8 mouse cellular contexts compared by ENCODE assay signal in the genomic region with DNA sequence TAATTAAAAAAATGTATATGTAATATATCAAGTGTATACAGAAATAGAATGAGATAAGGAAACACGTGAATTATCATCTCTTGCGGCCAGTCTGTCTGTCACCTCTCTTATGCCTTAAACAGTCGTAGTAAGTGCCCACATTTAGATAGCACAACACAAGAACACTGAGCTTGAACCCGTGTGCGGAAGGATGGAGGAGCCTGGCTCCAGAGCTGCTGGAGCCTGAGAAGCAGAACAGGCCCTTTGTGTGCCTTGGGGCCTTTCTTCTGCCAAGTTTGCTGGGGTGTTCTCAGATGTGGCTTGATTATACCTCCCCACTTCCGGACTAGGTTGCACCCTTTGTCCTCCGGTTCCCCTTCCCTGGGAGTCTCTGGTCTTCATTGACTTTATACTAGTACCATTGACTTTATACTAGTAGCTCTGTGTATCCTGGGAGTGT. TPM values are rescaled to one million over a fixed set of nuclear protein-coding genes. Genes with fewer than 3 reads are reported as not detected.
DNase-seq lines count a peak whose midpoint lies in the region; ATAC-seq and TF ChIP-seq lines count a peak whose summit lies in the region.

No protein-coding gene starts in this region.

- H3K9ac ChIP-seq in ES-E14 (ENCODE audit: insufficient read depth, low read depth, low read length, poor library complexity, severe bottlenecking): peak overlapping the region; percentile 26; the same call in 1 of the 2 replicates
- no peak overlapping the region for H3K9ac ChIP-seq in hindbrain, embryonic 11.5 days (ENCODE audit: low read depth, low read length)
- H3K9ac ChIP-seq in liver, embryonic 15.5 days: no peak overlapping the region
- H3K9ac ChIP-seq in neural tube, embryonic 11.5 days (ENCODE audit: low read length): no peak overlapping the region; the same call in 1 of the 2 replicates

- H3K9me3 ChIP-seq in ES-E14 (ENCODE audit: control insufficient read depth, insufficient read depth, low read depth, low read length): no peaks in the 10 kb centered on the region
- no peaks in the 10 kb centered on the region for H3K9me3 ChIP-seq in hindbrain, embryonic 11.5 days (ENCODE audit: control insufficient read depth, low read length)
- H3K9me3 ChIP-seq in liver, embryonic 15.5 days (replicated peaks): no peaks in the 10 kb centered on the region
- no peaks in the 10 kb centered on the region for H3K9me3 ChIP-seq in neural tube, embryonic 11.5 days (ENCODE audit: control insufficient read depth, low read length)

- H3K4me3 ChIP-seq in ES-E14 (ENCODE audit: insufficient read depth in 1 of 2, low read depth in 1 of 2, low read length in 2 of 2, poor library complexity in 1 of 2, severe bottlenecking in 1 of 2): peak overlapping the region; percentile 3 to 52; a peak in 3 of 4 replicates
- no peak overlapping the region for H3K4me3 ChIP-seq in hindbrain, embryonic 11.5 days (ENCODE audit: low read depth, low read length)
- peak overlapping the region; percentile 41 for H3K4me3 ChIP-seq in liver, embryonic 15.5 days (replicated peaks)
- H3K4me3 ChIP-seq in neural tube, embryonic 11.5 days (ENCODE audit: low read depth, low read length): no peak overlapping the region

- peak; percentile 42 for DNase-seq in adrenal gland, adult 2 months
- no peak for DNase-seq in adrenal gland, adult 8-10 months
- no peak for DNase-seq in ES-E14 (ENCODE audit: low read depth, low spot score)
- DNase-seq in hindbrain, embryonic 11.5 days (ENCODE audit: low spot score): peak; percentile 43
- DNase-seq in neural tube, embryonic 11.5 days (ENCODE audit: low spot score): no peak
- DNase-seq in urinary bladder, adult 2 months (ENCODE audit: low spot score): no peak

- H3K36me3 ChIP-seq in ES-E14 (ENCODE audit: control insufficient read depth, insufficient read depth, low read length, poor library complexity, severe bottlenecking): peaks cover 2% of the 10 kb centered on the region
- H3K36me3 ChIP-seq in hindbrain, embryonic 11.5 days (ENCODE audit: control insufficient read depth, insufficient read depth, low read length): no peaks in the 10 kb centered on the region
- H3K36me3 ChIP-seq in liver, embryonic 15.5 days (replicated peaks): peaks cover 15% of the 10 kb centered on the region
- H3K36me3 ChIP-seq in neural tube, embryonic 11.5 days (ENCODE audit: control insufficient read depth, insufficient read depth, low read length): no peaks in the 10 kb centered on the region

- 58% methylated on average over 7 of the region's 7 CpGs for WGBS in hindbrain, embryonic 11.5 days
- WGBS in liver, embryonic 15.5 days (ENCODE audit: insufficient replicate concordance): 7% methylated on average over 7 of the region's 7 CpGs
- 63% methylated on average over 7 of the region's 7 CpGs for WGBS in neural tube, embryonic 11.5 days

- peak overlapping the region; percentile 88 for H3K27ac ChIP-seq in ES-E14 (ENCODE audit: insufficient read depth, low read depth, low read length, poor library complexity, severe bottlenecking)
- H3K27ac ChIP-seq in hindbrain, embryonic 11.5 days (ENCODE audit: low read depth, low read length): peak overlapping the region; percentile 89
- H3K27ac ChIP-seq in liver, embryonic 15.5 days (replicated peaks): peak overlapping the region; percentile 78
- H3K27ac ChIP-seq in neural tube, embryonic 11.5 days (ENCODE audit: low read depth, low read length): peak overlapping the region; percentile 88; the same call in 1 of the 2 replicates

- H3K4me1 ChIP-seq in ES-E14 (ENCODE audit: control insufficient read depth in 2 of 2, insufficient read depth in 2 of 2, low read length in 2 of 2, poor library complexity in 1 of 2): peaks cover 4 to 5% of the 10 kb centered on the region in 2 experiments; a peak in 2 of 4 replicates
- H3K4me1 ChIP-seq in hindbrain, embryonic 11.5 days (replicated peaks; ENCODE audit: control insufficient read depth, insufficient read depth, low read length): no peaks in the 10 kb centered on the region
- H3K4me1 ChIP-seq in liver, embryonic 15.5 days (replicated peaks): peaks cover 56% of the 10 kb centered on the region
- H3K4me1 ChIP-seq in neural tube, embryonic 11.5 days (ENCODE audit: control insufficient read depth, insufficient read depth, low read length): peaks cover 18% of the 10 kb centered on the region

- no peaks in the 10 kb centered on the region for H3K27me3 ChIP-seq in hindbrain, embryonic 11.5 days (ENCODE audit: control insufficient read depth, insufficient read depth, low read length)
- no peaks in the 10 kb centered on the region for H3K27me3 ChIP-seq in liver, embryonic 15.5 days
- H3K27me3 ChIP-seq in neural tube, embryonic 11.5 days (ENCODE audit: control insufficient read depth, insufficient read depth, low read length): no peaks in the 10 kb centered on the region

- ATAC-seq in erythroid progenitor cell, adult 5-6 weeks (replicated peaks; ENCODE audit: low FRiP score, poor library complexity, severe bottlenecking): peak; percentile 22; the same call in 1 of the 2 replicates
- peak; percentile 38; the same call in 1 of the 2 replicates for ATAC-seq in hindbrain, embryonic 11.5 days (ENCODE audit: low FRiP score)
- ATAC-seq in liver, embryonic 15.5 days (ENCODE audit: insufficient read depth): peak; percentile 30; the same call in 1 of the 2 replicates
- no peak for ATAC-seq in neural tube, embryonic 11.5 days (ENCODE audit: insufficient read depth, low FRiP score, low TSS enrichment)

- H3K4me2 ChIP-seq in hindbrain, embryonic 11.5 days (replicated peaks; ENCODE audit: low read depth, low read length): no peak overlapping the region
- peak overlapping the region; percentile 67 for H3K4me2 ChIP-seq in liver, embryonic 15.5 days
- H3K4me2 ChIP-seq in neural tube, embryonic 11.5 days (ENCODE audit: low read depth): no peak overlapping the region

- in situ Hi-C loops in ES-E14 (cut with MboI; ENCODE audit: low sequenced_read_pairs in 2 of 2, unreplicated experiment in 2 of 2): no loop called here

TF ChIP-seq in ES-E14, 5 proteins besides CTCF, POLR2A, EP300 and RAD21:
- TF ChIP-seq HCFC1 (IDR thresholded peaks at IDR 0.05; ENCODE audit: borderline replicate concordance, insufficient read depth, low read length) (no peak), ZC3H11A (IDR thresholded peaks at IDR 0.05; ENCODE audit: borderline replicate concordance, low read depth, low read length) (no peak), ZNF384 (IDR thresholded peaks at IDR 0.05; ENCODE audit: low read depth, low read length) (no peak), CHD2 (IDR thresholded peaks at IDR 0.05; ENCODE audit: low read depth, low read length) (no peak), MAFK (IDR thresholded peaks at IDR 0.05; ENCODE audit: insufficient read depth, low read depth, low read length) (no peak)

RNA-seq across cellular contexts. Expression of a gene that starts 25.8 kb away (rescaled TPM):
- 10 to 100 TPM; 60.9 to 62.4 TPM for total RNA-seq in adrenal gland, adult 2 months (2021)
- polyA plus RNA-seq in adrenal gland, adult 2 months (2012; rRNA removed): 16.4 and 21.6 TPM in 2 replicates
- 100 to 1,000 TPM in 2 of 4 experiments, 10 to 100 TPM in 2; 79.2 to 127 (median 99.1) TPM for total RNA-seq in adrenal gland, adult 8-10 months (2022)
- 26.8 and 35.9 TPM in 2 replicates for total RNA-seq in ES-E14 (2012; rRNA removed)
- total RNA-seq in erythroid progenitor cell, adult 5-6 weeks (2015; ENCODE audit: low replicate concordance): 260 and 305 TPM in 2 replicates
- 311 and 332 TPM in 2 replicates for total RNA-seq in erythroid progenitor cell, adult 5-6 weeks (2017; ENCODE audit: low replicate concordance)
- polyA plus RNA-seq in hindbrain, embryonic 11.5 days (2014; fragmentation: Nextera tagmentation; extraction: Ambion mirVana): 54.1 and 73.7 TPM in 2 replicates
- polyA plus RNA-seq in liver, embryonic 15.5 days (2015; fragmentation: Nextera tagmentation; extraction: Ambion mirVana): 14.6 and 17.7 TPM in 2 replicates
- 51.1 and 56.4 TPM in 2 replicates for polyA plus RNA-seq in neural tube, embryonic 11.5 days (2014; fragmentation: Nextera tagmentation; extraction: Ambion mirVana)
- polyA plus RNA-seq in urinary bladder, adult 2 months (2012; rRNA removed): 20.5 and 31.6 TPM in 2 replicates

Comparison
In these comparisons a context has a peak if more than half of its experiments do, and no peak if none do; other contexts are left out.
1. DNase-seq: peak in adrenal gland, adult 2 months (single experiment) and hindbrain, embryonic 11.5 days (single experiment); none in adrenal gland, adult 8-10 months (single experiment), ES-E14 (single experiment), neural tube, embryonic 11.5 days (single experiment) and urinary bladder, adult 2 months (single experiment).
2. H3K4me3 ChIP-seq: peak in ES-E14 (2 of 2) and liver, embryonic 15.5 days (single experiment); none in hindbrain, embryonic 11.5 days (single experiment) and neural tube, embryonic 11.5 days (single experiment).
3. Peak in every context shown above with its lines, with median percentiles within 50 percentile points of each other: H3K27ac ChIP-seq.